Mouse (Mus musculus) lung, embryonic 14.5 days (tissue): ENCODE results near the gene Tbca. TPM values are rescaled to one million over a fixed set of nuclear protein-coding genes. Genes with fewer than 3 reads are reported as not detected.

Experiments
- ATAC-seq: fragments of 200-750 bp; cut with Nextera tagmentation; 2 replicates; pipeline ENCODE4 v1.8.0; 2017; ENCODE audit warnings: mild to moderate bottlenecking, moderate TSS enrichment, moderate library complexity; ENCODE audit not compliant: insufficient read depth
- DNase-seq: peaks from one replicate; pipeline ENCODE4 v3.0.0-alpha.2; 2015
- H3K27ac ChIP-seq: fragments of 300-500 bp; sonication (generic); 2 replicates; pipeline ENCODE4 v1.5.1; 2014; ENCODE audit warnings: low read depth, mild to moderate bottlenecking, moderate library complexity
- H3K27me3 ChIP-seq: fragments of 300-500 bp; sonication (generic); 2 replicates; pipeline ENCODE4 v1.6.1; 2014; ENCODE audit warnings: low read length, control low read depth; ENCODE audit not compliant: insufficient read depth
- H3K36me3 ChIP-seq: fragments of 300-500 bp; sonication (generic); 2 replicates; pipeline ENCODE4 v1.6.1; 2014; ENCODE audit warnings: control low read depth; ENCODE audit not compliant: insufficient read depth
- H3K4me1 ChIP-seq: fragments of 300-500 bp; sonication (generic); 2 replicates; pipeline ENCODE4 v1.6.1; 2014; ENCODE audit warnings: antibody characterized with exemption, control low read depth; ENCODE audit not compliant: insufficient read depth
- H3K4me2 ChIP-seq: fragments of 300-500 bp; sonication (generic); 2 replicates; pipeline ENCODE4 v1.6.1; 2014; ENCODE audit warnings: mild to moderate bottlenecking
- H3K4me3 ChIP-seq: fragments of 300-500 bp; sonication (generic); 2 replicates; pipeline ENCODE4 v1.5.1; 2014; ENCODE audit warnings: low read depth, low read length
- H3K9ac ChIP-seq: fragments of 300-500 bp; sonication (generic); 2 replicates; pipeline ENCODE4 v1.6.1; 2014
- H3K9me3 ChIP-seq: fragments of 300-500 bp; sonication (generic); 2 replicates; pipeline ENCODE4 v1.6.1; 2016; ENCODE audit warnings: low read depth, low read length, control low read depth
- CTCF ChIP-seq: IDR thresholded peaks from 2 replicates; pipeline ENCODE4 v1.5.1; 2016; ENCODE audit warnings: antibody characterized with exemption, low read depth
- WGBS: fragments of 180-500 bp; shearing (Covaris S2); extraction: QIAGEN DNeasy Blood & Tissue Kit; methylation state at CpG from one replicate; pipeline ENCODE4 v1.1.7; 2014; 5-methylcytosine and 5-hydroxymethylcytosine counted together
- polyA plus RNA-seq: library from polyadenylated mRNA; unstranded; fragments of >200 nt; fragmentation: Nextera tagmentation; extraction: Ambion mirVana; gene quantifications from 2 replicates; pipeline ENCODE4 v1.2.1, GENCODE M21; 2014

Tbca gene
- polyA plus RNA-seq, 1 experiment from 2014 or later = 235 TPM

- no peaks in the 10 kb centered on the region for H3K9me3 ChIP-seq
- no peak overlapping the region for H3K27ac ChIP-seq
- H3K27me3 ChIP-seq = no peaks in the 10 kb centered on the region
- no peak overlapping the region for H3K4me2 ChIP-seq
- no peak overlapping the region for H3K9ac ChIP-seq
- ATAC-seq (no peak), DNase-seq (no peak)
- peaks cover 7% of the 10 kb centered on the region; the same call in 1 of the 2 replicates for H3K36me3 ChIP-seq
- no peak for TF ChIP-seq CTCF
- 52% methylated on average over 7 of the region's 7 CpGs for WGBS
- no peaks in the 10 kb centered on the region for H3K4me1 ChIP-seq
- no peak overlapping the region for H3K4me3 ChIP-seq
Measured at GRCm38 (mm10) chr13:94847870-94848269, 59.2 kb downstream of the Tbca start.

- H3K4me2 ChIP-seq = no peak overlapping the region
- no peak overlapping the region for H3K4me3 ChIP-seq
- no peak for TF ChIP-seq CTCF
- DNase-seq = peak; percentile 18
- H3K4me1 ChIP-seq = no peaks in the 10 kb centered on the region
- no peaks in the 10 kb centered on the region for H3K27me3 ChIP-seq
- H3K9ac ChIP-seq = no peak overlapping the region
- no peaks in the 10 kb centered on the region for H3K9me3 ChIP-seq
- H3K27ac ChIP-seq = no peak overlapping the region
- H3K36me3 ChIP-seq = no peaks in the 10 kb centered on the region
- WGBS = 37% methylated on average over 13 of the region's 13 CpGs
- ATAC-seq = no peak
Measured at GRCm38 (mm10) chr13:94849351-94849750, 60.6 kb downstream of the Tbca start.

- no peak for DNase-seq
- 73% methylated on average over 8 of the region's 8 CpGs for WGBS
Measured at GRCm38 (mm10) chr13:94858016-94858575, 69.4 kb downstream of the Tbca start.

GRCm38 (mm10) chr13:94859256-94859655 lies 70.5 kb downstream of the Tbca start:
- Histone ChIP-seq H3K9ac (no peak overlapping the region), H3K4me3 (no peak overlapping the region), H3K36me3 (no peaks in the 10 kb centered on the region), H3K9me3 (no peaks in the 10 kb centered on the region), H3K27ac (no peak overlapping the region), H3K27me3 (no peaks in the 10 kb centered on the region; the same call in 1 of the 2 replicates), H3K4me2 (no peak overlapping the region), H3K4me1 (no peaks in the 10 kb centered on the region)
- TF ChIP-seq CTCF = no peak
- peak; percentile 59 for DNase-seq
- 54% methylated on average over 8 of the region's 8 CpGs for WGBS
- no peak for ATAC-seq

More at GRCm38 (mm10) chr13:94858016-94858575, 69.4 kb downstream of the Tbca start:
- no peak for ATAC-seq
- Histone ChIP-seq H3K27me3 (no peaks in the 10 kb centered on the region; the same call in 1 of the 2 replicates), H3K4me2 (no peak overlapping the region), H3K9me3 (no peaks in the 10 kb centered on the region), H3K4me3 (no peak overlapping the region), H3K9ac (no peak overlapping the region), H3K36me3 (no peaks in the 10 kb centered on the region), H3K27ac (no peak overlapping the region), H3K4me1 (no peaks in the 10 kb centered on the region)
- no peak for TF ChIP-seq CTCF

- H3K27me3 ChIP-seq = peaks cover 21% of the 10 kb centered on the region
- 63% methylated on average over 5 of the region's 5 CpGs for WGBS
- DNase-seq (no peak), ATAC-seq (no peak)
- H3K9ac ChIP-seq = no peak overlapping the region
- H3K27ac ChIP-seq = no peak overlapping the region
- no peak for TF ChIP-seq CTCF
- H3K4me1 ChIP-seq = no peaks in the 10 kb centered on the region
- no peak overlapping the region for H3K4me3 ChIP-seq
- no peaks in the 10 kb centered on the region for H3K9me3 ChIP-seq
- H3K4me2 ChIP-seq = no peak overlapping the region
- no peaks in the 10 kb centered on the region for H3K36me3 ChIP-seq
Measured at GRCm38 (mm10) chr13:94862491-94863230, 74.0 kb downstream of the Tbca start.

GRCm38 (mm10) chr13:94866906-94867305 lies 78.2 kb downstream of the Tbca start:
- no peak for DNase-seq
- Histone ChIP-seq H3K4me3 (no peak overlapping the region), H3K9me3 (no peaks in the 10 kb centered on the region), H3K36me3 (no peaks in the 10 kb centered on the region), H3K27ac (no peak overlapping the region), H3K4me2 (no peak overlapping the region), H3K27me3 (peaks cover 61% of the 10 kb centered on the region), H3K9ac (no peak overlapping the region), H3K4me1 (no peaks in the 10 kb centered on the region)
- no peak for ATAC-seq
- 27% methylated on average over 2 of the region's 2 CpGs for WGBS
- TF ChIP-seq CTCF = no peak

GRCm38 (mm10) chr13:94867772-94868171 lies 79.1 kb downstream of the Tbca start:
- ATAC-seq (no peak; the same call in 1 of the 2 replicates), DNase-seq (no peak)
- H3K36me3 ChIP-seq = no peaks in the 10 kb centered on the region
- H3K9ac ChIP-seq = no peak overlapping the region
- 36% methylated on average over 4 of the region's 4 CpGs for WGBS
- peaks cover 70% of the 10 kb centered on the region for H3K27me3 ChIP-seq
- no peak overlapping the region for H3K4me2 ChIP-seq
- H3K27ac ChIP-seq = no peak overlapping the region
- H3K9me3 ChIP-seq = no peaks in the 10 kb centered on the region
- no peaks in the 10 kb centered on the region for H3K4me1 ChIP-seq
- H3K4me3 ChIP-seq = no peak overlapping the region
- no peak for TF ChIP-seq CTCF
